Mouse (Mus musculus) left cerebral cortex, adult 8-10 months (tissue): ENCODE measurements at regions not wholly inside any gene's neighbourhood (a gene's known extent, or its start where the extent isn't known, plus 50 kb on each side); places are given as distances from the start of the nearest gene placed in this dataset.

ENCODE experiments used
- DNase-seq, 2 experiments: peaks; one replicate each; pipeline ENCODE4 v3.0.0; 2022; ENCODE audit warnings: low spot score in 2 of 2

DNA sequence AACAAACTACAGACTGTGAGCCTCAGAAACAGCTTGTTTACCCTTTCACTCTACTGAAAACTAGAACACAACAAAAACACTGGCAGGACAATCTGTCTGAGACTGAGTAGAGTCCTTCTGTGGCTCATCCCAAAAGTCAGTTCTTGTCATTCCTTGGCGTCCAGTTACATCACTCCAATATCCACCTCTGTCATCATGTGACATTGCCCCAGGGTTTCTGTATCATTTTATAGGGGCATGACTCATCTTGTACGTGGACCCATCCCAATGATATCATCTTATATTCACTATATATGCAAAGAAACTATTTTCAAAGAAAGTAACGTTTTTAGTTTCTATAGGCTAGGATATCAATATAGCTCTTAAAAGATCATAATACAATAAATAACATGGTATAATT lies 152.3 kb downstream of the Dkk2 start:
- DNase-seq = no peak

DNA sequence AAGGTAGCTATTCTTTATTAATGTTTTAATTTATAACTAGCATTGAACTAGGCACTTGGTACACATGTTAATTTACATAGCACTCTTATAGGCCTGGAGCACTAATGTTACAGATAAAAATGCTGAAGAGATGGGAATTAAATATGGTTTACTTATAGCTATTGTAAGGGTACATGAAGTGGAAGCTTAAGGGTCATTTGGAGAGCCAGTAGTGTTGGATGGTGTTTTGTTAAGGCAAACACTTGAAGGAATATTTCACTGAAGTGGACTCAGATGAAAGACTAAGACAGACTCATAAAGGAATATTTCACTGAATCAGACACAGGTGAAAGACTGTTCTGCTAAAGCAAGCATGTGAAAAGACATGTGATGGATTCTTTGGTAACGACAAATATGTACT lies 172.7 kb downstream of the Dkk2 start:
- DNase-seq = no peak

DNA sequence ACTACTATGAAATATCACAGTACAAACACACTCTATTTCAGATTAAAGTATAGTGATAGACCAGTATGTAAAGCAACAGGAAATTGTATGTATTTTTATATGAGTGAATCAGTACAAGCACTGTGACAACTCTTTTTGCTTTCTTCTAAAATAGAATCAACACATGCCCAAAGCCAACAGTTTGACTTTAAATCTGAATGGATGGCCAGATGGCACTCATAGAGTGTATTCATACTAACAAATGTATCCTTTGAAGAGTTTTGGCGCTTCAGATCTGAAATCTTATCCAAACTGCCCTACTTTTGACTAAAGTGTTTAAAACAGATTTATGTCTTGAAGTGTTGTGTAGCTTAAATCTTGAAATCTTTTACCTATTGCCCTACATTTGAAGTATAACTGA lies 184.5 kb downstream of the Dkk2 start:
- no peak for DNase-seq

DNA sequence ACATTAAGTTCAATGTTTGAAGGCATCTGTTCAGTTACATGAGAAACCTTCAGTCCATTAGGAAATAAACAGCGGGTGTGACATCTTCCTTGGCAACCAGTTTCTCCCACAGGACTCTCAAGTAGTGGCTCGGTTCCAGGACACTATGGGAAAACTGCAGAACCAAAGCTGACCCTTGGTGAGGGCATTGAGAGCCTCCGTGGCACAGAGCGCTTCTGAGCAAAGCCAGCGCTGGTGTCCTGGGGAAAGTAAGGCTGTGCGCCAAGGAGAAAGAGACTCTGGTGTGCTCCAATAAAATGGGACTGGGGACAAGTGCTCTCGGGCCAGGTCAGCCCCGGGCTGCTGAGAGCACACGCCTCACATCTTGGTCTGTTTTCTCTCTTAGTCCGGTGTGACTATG lies 189.7 kb downstream of the Dkk2 start:
- DNase-seq = no peak

DNA sequence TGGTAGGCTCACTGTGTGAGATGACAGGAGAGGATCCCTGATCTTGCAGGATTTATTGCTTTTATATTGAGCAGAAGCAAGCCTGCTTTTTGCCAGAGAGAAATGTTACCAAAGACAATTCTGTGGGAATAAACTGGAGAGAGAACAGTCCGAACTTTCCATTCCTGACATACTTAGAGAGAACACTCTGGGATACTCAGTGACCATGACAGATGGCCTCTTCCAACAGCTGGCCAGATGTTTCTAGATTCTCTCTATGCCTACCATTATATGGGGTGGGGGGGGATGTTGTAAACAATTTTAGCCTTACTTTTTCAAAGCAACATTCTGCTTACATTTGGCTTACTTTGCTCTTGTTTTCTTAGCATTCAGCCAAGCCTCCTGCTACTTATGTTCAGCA lies 192.7 kb downstream of the Dkk2 start:
- no peak for DNase-seq

DNA sequence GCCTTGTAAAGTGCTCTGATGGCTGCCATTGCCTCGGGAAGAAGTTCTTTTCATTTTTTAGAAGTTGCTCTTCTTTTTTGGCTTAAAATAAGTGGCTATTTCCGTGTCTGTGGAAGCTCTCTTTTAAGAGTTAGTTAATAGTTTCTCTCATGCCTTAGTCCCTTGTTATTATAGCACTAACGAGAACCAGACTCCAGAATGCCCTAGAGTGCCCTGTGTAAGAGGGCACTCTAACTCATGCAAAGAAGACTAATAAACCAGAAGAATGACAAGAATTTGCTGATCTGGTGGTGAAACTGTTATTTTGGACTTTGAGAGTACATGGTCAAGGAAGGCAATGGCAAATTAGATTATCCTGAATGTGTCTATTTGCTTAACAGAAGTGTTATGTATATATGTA lies 202.6 kb downstream of the Dkk2 start:
- no peak for DNase-seq

DNA sequence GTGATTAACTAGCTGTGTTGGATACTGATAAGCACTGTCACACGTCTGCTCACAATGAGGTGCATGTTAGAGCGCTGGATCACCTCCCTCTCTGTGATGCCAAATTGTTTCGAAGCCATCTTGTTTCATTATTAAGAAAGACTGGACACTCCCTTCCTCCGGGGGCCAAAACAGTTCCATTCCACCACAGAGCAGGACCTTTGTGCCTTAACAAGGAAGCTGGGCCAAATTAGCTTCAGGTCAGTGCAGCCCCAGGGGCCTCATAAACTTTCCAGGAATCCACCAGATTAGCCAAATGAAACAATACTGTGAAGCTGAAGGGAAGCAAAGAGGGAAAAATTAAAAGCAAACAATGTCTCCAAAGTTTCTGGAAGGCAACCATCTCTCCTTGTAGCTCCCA lies 241.9 kb downstream of the Dkk2 start:
- no peak for DNase-seq

DNA sequence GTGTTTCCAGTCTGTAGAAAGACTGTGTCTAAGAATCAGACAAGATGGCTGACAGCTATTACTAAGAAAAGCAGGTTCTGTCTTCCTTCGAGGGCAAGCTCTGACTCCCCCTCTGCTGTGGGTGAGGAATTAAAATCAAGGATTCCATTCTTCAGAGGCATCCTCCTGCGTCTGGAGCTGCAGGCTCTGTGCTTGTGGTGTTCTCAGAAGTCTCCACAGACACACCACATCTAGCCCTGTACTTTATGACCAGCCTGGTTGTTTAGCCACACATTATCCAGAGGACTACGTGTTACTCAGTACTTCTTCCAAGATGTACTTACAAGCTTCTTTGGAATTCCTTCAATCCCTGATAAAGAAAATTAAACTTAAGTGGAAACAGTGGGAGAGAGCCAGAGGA lies 258.5 kb downstream of the Dkk2 start:
- DNase-seq = no peak

DNA sequence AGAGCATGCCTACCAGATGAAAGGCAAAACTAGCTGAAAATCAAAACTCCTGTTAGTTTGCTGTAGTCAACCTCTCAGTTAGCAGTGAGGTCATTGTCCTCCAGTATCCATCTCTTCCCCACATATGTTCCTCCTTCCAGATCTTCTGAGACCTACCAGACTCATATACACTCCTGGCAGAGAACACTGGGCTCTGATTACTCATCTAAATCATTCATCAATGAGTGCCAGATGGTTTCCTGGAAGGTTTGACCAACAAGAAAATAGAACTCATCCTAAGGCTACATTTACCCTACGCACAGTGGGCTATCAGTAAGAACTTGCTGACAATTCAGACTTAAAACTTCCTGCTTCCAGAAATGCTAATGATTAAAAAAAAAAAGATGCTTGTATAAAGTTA lies 260.8 kb downstream of the Dkk2 start:
- no peak for DNase-seq

DNA sequence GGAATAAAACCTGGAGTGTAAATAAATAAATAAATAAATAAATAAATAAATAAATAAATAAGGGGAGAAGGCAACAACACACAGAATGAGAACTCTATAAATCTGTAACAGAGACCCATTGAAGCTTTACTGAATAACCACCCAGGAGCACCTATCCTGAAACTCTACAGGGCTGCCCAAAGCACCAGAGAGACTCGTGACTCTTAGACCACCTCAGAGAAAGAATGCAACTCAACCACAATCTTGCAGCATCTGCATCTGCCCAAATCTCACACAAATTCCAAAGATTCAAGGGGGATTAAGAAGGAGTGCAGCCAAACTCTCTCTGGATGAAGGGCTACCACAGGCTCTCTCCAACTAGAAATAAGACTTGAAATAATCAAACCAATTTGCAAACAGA lies 264.5 kb downstream of the Dkk2 start:
- DNase-seq = no peak

DNA sequence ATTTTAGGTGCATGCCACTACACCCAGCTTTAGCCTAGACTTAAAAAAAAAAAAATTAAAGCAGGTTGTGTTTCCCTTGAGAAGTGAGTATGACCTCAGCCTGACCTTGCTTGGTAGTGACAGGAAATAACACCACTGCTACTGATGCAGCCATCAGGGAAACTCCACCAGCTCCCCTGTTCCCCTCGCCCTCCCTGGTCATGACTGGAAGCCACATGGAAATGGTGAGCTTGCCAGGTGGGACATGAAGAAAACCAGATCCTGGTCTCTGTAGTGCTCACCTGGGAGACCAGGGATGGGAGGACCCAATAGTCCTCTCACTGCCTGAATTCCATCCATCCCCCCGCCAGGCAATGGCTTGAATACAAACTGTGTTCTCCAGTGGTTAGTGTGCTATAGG lies 268.1 kb downstream of the Dkk2 start:
- DNase-seq = no peak

DNA sequence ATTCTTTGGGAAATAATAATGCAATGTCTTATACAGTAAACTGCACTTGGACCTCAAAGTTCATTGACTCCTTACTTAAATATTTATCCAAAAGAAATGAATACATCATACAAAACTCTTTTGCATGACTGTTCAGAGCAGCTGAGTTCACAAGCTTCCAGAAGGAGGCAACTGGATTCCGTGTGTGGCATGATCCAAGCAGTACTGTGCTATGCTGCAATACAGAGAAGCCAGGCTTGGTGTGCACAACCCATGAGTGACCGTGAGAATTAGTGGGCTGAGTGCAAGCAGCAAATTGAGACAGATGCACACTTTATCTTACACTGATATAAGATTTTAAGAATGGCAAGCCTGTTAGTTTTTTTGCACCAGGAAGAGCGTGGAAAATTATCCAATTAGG lies 270.0 kb upstream of the Gimd1 start:
- no peak for DNase-seq

DNA sequence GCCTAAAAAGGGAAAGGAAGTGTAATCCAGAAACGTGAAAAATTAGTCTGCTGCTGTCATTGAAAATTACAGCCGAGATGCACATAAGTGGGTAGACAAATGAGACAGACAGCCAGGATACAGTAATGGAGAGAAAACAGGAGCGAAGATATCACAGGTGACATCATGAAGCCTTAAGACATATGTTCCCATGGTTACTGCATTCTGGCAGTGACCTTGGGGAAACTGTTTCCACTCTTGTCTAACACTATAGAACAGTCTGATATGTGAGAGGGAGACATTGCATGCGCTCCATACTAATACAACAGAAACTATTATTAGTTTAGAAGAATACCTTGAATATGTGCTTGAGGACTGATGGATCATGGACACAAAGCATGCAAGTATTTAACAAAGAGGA lies 254.0 kb upstream of the Gimd1 start:
- no peak for DNase-seq

DNA sequence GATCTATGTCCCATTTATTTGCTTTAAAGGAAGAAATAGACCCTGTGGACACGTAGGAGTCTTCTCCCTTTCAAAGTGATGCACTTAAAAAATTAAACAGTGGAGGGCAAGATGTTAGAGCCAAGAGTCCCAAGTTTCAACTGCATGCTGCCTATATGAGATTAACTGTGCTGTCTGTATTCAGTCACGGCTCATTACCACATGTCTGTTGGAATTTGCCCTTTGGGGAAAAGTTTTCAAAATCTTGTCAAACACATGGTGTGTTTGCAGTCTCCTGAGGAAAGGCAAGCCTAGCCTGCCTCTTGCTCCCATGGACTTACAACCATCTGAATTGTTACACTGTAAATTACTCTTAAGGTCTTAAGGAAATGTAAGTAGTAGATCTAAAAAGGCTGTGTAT lies 211.9 kb upstream of the Gimd1 start:
- no peak for DNase-seq

DNA sequence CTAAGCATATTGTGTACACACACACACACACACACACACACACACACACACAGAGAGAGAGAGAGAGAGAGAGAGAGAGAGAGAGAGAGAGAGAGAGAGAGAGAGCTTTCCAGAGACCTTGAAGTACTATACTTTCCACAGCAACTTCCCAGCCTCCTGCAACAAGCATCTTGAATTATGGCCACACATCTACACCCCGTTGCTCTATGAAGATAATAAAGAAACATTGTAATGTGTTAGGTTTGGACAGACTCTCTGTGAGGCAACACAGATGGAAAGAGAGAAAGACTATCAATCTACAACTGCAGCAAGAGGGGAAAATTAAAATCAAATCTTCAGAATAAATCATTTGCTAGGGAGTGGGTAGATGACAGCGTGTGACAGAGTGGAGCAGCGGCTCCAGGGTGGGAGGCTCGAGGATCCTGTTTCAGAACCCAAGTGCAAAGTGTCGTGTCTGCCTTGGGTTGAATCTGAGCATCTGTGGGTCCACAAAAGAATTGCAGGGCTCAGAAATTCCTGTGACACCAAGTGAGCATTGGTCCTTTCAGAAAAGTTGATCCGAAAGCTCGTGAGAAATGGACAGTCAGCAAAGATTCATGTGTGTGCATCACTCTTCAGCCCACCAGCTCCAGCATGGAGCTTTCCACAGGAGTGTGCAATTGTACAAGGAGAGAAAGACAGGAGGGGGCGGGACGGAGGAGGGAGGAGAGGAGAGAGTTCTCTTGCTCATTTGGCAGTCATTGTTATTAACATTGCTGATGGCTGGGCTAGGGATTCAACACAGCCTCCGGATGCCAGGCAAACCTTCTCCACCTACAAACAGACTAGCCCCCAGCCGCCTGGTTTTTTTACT lies 203.6 kb upstream of the Gimd1 start:
- no peak for DNase-seq

DNA sequence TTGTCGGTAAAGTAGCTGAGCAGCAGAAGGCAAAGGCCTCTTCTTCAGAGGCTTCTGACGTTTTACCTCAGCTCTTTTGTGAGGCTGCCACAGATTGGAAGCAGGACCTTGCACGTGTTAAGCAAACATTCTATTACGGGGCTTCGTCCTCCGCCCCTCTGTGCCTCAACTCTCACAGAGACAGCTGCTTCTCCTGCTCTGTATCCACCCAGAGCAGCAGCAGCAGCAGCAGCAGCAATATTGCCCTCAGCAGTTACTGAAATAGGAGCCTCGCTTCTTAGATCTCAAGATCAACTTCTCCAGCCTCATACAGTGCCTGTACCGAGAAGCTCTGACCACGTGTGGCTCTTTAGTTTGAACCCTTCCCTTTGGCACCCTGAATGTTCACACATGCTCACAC lies 202.4 kb upstream of the Gimd1 start:
- DNase-seq = no peak

DNA sequence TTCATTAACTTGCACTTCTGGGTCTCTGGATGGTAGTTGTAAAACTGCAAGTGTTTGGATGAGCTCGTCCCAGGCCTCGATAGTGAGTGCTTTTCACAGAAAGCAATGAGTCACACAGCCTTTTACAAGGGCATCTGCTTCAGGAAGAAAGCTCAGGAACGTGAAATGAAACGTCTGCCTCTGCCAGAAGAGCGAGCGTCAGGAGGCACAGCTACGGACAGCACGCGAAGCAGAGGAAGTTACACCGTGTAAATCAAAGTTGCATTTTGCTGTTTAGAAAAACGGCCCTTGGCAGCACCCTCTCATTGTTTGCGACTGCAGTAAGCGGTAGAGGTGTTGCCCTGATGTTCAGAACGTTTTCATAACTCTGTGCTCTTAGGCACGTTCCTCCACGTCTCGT lies 201.5 kb upstream of the Gimd1 start:
- DNase-seq = no peak

DNA sequence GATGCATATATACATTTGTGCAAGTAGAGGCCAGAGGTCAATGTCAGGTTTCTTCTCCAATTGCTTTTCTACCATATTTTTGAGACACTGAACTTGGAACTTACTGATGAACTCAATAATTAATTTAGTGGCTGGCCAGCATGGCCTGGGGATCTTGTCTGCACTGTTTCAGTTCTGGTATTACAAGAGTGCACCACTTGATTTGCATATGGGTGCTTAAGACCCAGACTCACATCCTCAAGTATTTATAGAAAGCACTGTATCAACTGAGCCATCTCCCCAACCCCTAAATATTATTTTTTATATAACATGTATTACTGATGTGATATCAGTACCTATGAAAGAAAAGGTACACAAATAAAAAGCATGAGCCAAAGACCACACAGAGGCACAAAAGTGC lies 197.8 kb upstream of the Gimd1 start:
- DNase-seq = no peak

DNA sequence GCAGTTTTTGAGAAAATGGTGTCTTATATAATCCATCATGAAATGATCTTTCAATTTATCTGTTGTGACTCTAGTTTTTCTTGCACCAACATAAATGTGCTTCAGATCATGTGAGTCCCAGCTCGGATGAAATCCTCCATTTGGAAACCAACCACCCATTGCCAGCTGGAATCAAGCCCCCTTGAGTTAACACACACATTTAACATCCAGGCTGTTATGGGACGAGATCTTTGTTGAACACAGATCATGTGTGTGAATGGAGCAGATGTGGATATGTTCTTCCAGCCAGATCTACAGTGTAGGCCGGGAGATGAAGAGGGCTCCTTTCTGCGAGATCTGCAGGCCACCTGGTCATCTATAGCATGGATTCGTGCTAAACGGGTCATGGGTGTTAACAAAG lies 188.4 kb upstream of the Gimd1 start:
- no peak for DNase-seq

DNA sequence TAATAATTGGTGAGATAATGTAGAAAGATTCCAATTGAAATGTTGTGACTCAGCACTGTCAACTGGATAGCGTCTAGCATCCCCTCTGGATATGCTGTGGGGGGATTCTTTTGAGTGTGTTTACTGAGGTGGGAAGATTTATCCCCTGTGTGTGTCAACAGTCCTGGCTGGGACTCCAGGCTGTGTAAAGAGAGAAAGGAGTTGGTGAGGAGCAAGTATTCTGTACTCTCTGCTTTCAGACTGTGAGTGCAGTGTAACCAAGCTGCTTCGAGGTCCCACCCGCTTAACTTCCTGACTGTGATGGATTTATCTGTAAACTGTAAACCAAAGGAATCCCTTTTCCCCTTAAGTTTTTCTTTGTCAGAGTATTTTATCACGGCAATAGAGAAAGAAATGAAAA lies 175.7 kb upstream of the Gimd1 start:
- DNase-seq = no peak

DNA sequence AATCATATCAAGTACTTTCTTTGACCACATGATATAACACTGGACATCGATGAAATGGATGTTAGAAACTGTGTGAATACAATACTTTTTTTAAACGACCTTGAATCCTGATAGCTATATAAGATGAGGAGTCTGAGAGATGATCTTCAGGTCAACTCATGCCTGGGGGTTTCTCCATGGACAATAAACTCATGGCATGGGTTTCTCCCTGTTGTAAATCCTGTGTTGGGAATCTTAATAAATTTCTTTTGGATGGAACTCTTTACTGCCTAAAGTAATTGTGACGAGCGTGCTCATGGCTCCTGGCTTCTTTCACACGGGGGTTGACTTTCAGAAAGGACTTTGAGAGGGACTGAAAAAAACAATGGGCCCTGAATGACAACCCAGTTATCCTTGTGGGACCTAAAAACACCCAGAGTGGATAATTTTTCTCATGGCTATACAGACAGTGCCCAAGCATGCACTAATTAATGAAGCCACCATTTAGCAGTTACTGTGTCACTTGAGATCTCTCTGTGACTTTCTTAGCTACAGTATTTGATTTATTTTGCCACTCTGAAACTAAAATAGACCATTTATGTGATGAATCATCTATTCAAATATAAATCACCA lies 167.2 kb upstream of the Gimd1 start:
- DNase-seq = no peak

DNA sequence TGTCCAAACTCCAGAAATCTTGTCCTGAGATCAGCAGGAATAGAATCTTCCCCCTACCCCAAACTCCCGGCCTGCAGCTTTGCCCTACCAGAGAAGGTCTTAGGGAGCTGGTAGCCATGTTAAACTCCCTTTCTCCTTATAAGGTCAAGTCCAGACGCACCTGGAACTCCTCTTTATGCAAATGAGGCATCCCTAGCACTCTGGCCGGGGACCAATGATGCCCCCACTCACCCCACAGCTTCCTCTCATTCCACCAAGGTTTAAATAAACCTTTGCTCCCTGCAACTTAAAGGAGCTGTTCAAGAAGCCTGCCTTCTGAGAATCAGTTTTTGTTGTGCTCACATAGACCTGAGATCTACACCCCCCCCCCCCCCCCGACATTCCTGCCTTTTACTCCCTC lies 158.6 kb upstream of the Gimd1 start:
- no peak for DNase-seq

DNA sequence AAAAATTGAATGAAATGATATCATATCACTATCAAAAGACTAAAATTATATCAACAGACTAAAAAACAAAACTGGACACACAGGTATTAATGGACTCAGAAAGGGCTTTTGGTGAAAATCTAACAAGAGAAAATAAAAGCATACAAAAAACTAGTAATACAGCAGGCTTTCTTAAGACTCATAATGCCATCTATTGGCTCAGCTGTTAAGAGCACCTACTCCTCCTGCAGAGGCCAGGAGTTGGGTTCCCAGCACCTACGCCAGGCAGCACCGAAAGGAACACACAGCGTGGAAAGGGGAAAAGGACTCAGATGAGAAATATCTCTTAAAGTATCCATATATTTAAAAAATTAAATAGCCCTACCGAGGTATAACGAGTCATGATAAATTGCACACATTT lies 151.9 kb upstream of the Gimd1 start:
- no peak for DNase-seq

DNA sequence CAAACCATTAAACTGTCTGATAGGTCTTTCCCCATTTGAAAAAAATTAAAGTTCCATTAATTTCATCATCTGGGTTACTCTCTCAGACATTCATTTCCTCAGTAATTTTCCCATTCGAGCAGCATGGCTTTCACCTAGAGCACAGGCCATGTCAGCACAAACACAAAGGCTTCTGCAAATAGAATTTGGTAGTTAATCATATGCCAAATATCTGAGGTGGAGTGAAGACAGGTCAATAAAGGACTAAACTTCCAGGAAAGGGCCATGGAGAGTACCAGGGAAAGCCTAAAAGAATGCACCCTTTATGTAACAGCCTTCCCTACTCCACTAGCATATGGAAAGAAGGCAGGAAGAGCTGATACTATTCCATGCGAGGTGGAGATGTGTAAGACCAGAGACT lies 150.3 kb upstream of the Gimd1 start:
- no peak for DNase-seq
